ENCODE assay signal across 44 mouse cellular contexts in the genomic region with DNA sequence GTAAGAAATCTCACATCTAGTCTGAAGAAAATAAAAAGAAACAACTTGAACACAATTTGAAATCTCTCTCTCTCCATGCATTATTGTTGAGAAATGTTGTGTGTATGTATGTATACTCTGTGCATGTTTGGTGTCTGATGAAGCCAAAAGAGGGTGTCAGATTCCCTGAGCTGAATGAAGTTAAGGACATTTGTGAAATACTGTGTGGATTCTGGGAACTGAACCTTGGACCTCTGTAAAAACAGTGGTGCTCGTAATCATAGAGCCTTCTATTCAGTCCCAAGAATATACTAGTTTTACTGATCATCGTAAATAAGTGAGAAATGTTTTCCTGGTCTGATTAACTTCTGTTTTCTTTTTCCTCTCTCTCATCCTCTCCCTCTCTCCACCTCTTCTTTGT. TPM values are rescaled to one million over a fixed set of nuclear protein-coding genes. Genes with fewer than 3 reads are reported as not detected.
"Had no signal": no experiment of that assay in that cellular context is flagged by ENCODE, and none has a peak within 500 bp of the region (broad histone marks: within the 10 kb centered on the region; RNA-seq: fewer than 3 reads in every experiment).

No protein-coding gene starts in this region.

- H3K27me3 ChIP-seq: limb, embryonic 12.5 days; limb, embryonic 13.5 days; limb, embryonic 15.5 days; liver, embryonic 13.5 days; liver, embryonic 15.5 days; lung, embryonic 15.5 days; megakaryocyte, embryonic 14.5 days; midbrain, embryonic 12.5 days; midbrain, embryonic 13.5 days; midbrain, embryonic 15.5 days; neural tube, embryonic 12.5 days had no signal

- H3K4me3 ChIP-seq: left cerebral cortex, adult 2 months; limb, embryonic 10.5 days; limb, embryonic 12.5 days; limb, embryonic 13.5 days; limb, embryonic 15.5 days; liver, embryonic 13.5 days; liver, embryonic 15.5 days; lung, embryonic 15.5 days; megakaryocyte, embryonic 14.5 days; midbrain, embryonic 10.5 days; midbrain, embryonic 12.5 days; midbrain, embryonic 13.5 days; midbrain, embryonic 15.5 days; myocyte; neural tube, embryonic 12.5 days had no signal

- ATAC-seq: lung, postnatal 0 days; midbrain, embryonic 13.5 days; midbrain, embryonic 15.5 days; midbrain, embryonic 16.5 days had no signal

- H3K9ac ChIP-seq: limb, embryonic 12.5 days; limb, embryonic 13.5 days; limb, embryonic 15.5 days; liver, embryonic 13.5 days; liver, embryonic 14.5 days; liver, embryonic 15.5 days; lung, embryonic 14.5 days; lung, embryonic 15.5 days; midbrain, embryonic 12.5 days; midbrain, embryonic 13.5 days; midbrain, embryonic 15.5 days; neural tube, embryonic 12.5 days had no signal

- H3K27ac ChIP-seq: left cerebral cortex, adult 2 months; limb, embryonic 10.5 days; limb, embryonic 12.5 days; limb, embryonic 13.5 days; limb, embryonic 15.5 days; liver, embryonic 13.5 days; liver, embryonic 14.5 days; liver, embryonic 15.5 days; lung, embryonic 15.5 days; macrophage; midbrain, embryonic 10.5 days; midbrain, embryonic 12.5 days; midbrain, embryonic 13.5 days; midbrain, embryonic 15.5 days; neural tube, embryonic 12.5 days had no signal

- H3K4me2 ChIP-seq: limb, embryonic 12.5 days; limb, embryonic 13.5 days; limb, embryonic 15.5 days; liver, embryonic 13.5 days; liver, embryonic 15.5 days; lung, embryonic 14.5 days; lung, embryonic 15.5 days; midbrain, embryonic 11.5 days; midbrain, embryonic 12.5 days; midbrain, embryonic 13.5 days; midbrain, embryonic 15.5 days; neural tube, embryonic 12.5 days had no signal

- H3K4me1 ChIP-seq: limb, embryonic 10.5 days; limb, embryonic 12.5 days; limb, embryonic 13.5 days; limb, embryonic 15.5 days; liver, embryonic 15.5 days; lung, embryonic 15.5 days; midbrain, embryonic 10.5 days; midbrain, embryonic 12.5 days; midbrain, embryonic 13.5 days; midbrain, embryonic 15.5 days; neural tube, embryonic 12.5 days had no signal

- H3K9me3 ChIP-seq: limb, embryonic 10.5 days; limb, embryonic 12.5 days; limb, embryonic 13.5 days; limb, embryonic 15.5 days; liver, embryonic 13.5 days; liver, embryonic 15.5 days; lung, embryonic 15.5 days; megakaryocyte, embryonic 14.5 days; midbrain, embryonic 10.5 days; midbrain, embryonic 12.5 days; midbrain, embryonic 13.5 days; midbrain, embryonic 15.5 days; neural tube, embryonic 12.5 days had no signal

- DNase-seq: layer of hippocampus, postnatal 36 days; left cerebral cortex, postnatal 4 days; liver, embryonic 13.5 days; lung, adult 18-20 months; lung, adult 2 months; lung, embryonic 14.5 days; lung, postnatal 10 days; lung, postnatal 14 days; lung, postnatal 36 days; lung, postnatal 4 days; midbrain, embryonic 14.5 days had no signal

RNA-seq across cellular contexts. Expression of gene Leap2, which starts 55.9 kb away (rescaled TPM):
- total RNA-seq: layer of hippocampus, postnatal 36 days; left cerebral cortex, adult 18-20 months; left cerebral cortex, adult 2 months; left cerebral cortex, adult 8-10 months; left cerebral cortex, postnatal 10 days; left cerebral cortex, postnatal 14 days; left cerebral cortex, postnatal 25 days; left cerebral cortex, postnatal 36 days; left cerebral cortex, postnatal 4 days; megakaryocyte progenitor cell, adult 5-6 weeks; megakaryocyte, adult 5-6 weeks; midbrain, postnatal 0 days; monocyte, adult 5-6 weeks had no signal
- polyA plus RNA-seq: limb, embryonic 10.5 days; limb, embryonic 11.5 days; limb, embryonic 14.5 days; limb, embryonic 15.5 days; lung, adult 2 months; lung, embryonic 14.5 days; lung, embryonic 15.5 days; lung, embryonic 16.5 days; lung, postnatal 0 days; macrophage; midbrain, embryonic 10.5 days; midbrain, embryonic 12.5 days; midbrain, embryonic 13.5 days; midbrain, embryonic 14.5 days; midbrain, embryonic 16.5 days; midbrain, postnatal 0 days; myocyte; neural tube, embryonic 11.5 days; neural tube, embryonic 12.5 days had no signal
